Mouse (Mus musculus): ENCODE data around the gene Bmpr1a. TPM values are rescaled to one million over a fixed set of nuclear protein-coding genes. Genes with fewer than 3 reads are reported as not detected.
"Not testable (repeated sequence)": the region's sequence is repeated elsewhere in the genome, so short reads cannot be mapped to it uniquely, and the experiment has no call there.

Bmpr1a gene
- polyA plus RNA-seq, 1 experiment from 2014 or later: 21.4 TPM

DNA sequence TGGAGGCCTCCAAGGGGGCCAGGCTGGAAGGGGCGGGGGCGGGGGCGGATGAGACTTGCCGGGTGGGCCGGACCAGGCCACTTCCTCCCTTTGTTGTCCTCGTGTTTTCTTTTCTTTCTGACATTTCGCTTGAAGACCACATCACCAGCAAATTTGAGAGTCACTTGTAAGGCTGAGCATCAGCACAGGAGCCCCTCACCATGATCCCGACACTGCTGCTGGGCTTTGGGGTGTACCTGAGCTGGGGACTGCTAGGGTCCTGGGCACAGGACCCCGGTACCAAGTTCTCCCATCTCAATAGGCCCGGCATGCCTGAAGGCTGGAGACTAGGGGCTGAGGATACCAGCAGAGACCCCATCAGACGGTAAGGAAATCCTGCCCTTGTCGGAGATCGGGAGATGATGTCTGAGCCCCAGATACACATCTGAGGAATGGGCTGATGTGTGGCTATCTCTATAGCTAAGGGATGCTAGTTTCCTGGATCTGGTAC, 127.7 kb downstream of the Bmpr1a start, which contains the start of gene Mmrn2:
TSS of gene Mmrn2 (plus strand) at position 51 of the 490 bp plus-strand sequence.
- peak within 1 kb of the TSS; percentile 33 for H3K4me2 ChIP-seq
- no peak within 1 kb of the TSS for H3K9ac ChIP-seq
- 76% methylated on average over 13 of the region's 13 CpGs for WGBS
- H3K27ac ChIP-seq (replicated peaks): no peak within 1 kb of the TSS; the same call in 1 of the 2 replicates
- H3K27me3 ChIP-seq: no peaks in the 10 kb centered on the region
- H3K36me3 ChIP-seq: no peaks in the 10 kb centered on the region
- H3K4me3 ChIP-seq: 0 out of 2 replicates have a peak within 1 kb of the TSS, but pooled peaks have one; percentile 1
- no peak for ATAC-seq (ENCODE audit: low FRiP score, low read depth)
- H3K9me3 ChIP-seq: no peaks in the 10 kb centered on the region
- peaks cover 17% of the 10 kb centered on the region for H3K4me1 ChIP-seq (replicated peaks)

DNA sequence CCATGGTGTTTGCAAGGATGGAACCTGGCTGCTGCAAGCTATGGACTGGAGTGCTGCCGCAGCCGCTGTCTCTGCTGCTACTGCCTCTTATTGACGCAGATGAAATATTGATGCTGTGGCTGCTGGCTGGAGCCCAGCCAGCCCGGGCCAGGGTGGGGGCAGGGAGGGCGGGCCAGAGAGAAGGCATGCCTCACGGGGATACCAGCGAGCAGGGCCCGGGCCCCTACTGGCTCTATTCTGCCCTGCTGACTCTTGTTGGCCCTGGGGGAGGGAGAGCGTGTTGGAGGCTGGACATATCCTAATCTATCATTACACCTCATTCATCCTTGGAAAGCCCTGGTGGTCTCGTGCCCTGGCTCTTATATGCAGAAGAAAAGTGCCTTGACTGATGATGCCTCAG, 128.6 kb downstream of the Bmpr1a start, which contains the start of gene Sncg:
TSS of gene Sncg (minus strand) at position 213 of the 400 bp plus-strand sequence.
- no peak within 1 kb of the TSS; the same call in 1 of the 2 replicates for H3K27ac ChIP-seq (replicated peaks)

DNA sequence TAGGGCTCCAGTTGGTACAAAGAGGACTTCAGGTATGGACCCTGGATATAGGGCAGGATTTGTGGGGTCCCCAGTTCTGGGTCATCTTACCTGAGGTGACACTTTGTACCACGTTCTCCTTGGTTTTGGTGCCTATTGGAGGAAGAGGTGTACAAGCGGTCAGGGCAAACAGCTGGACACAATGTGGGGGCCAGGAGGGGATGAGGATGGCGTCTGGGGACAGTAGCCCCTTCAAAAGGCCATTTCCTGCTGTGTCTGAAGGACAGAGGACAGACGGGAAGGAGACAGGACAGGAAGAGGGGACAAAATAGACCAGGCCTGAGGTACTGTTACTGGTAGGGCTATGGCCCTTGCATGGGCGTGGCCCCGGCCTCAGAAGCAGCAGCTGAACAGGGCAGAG, 129.6 kb downstream of the Bmpr1a start:
- 86% methylated on average over 6 of the region's 6 CpGs for WGBS
- Histone ChIP-seq H3K36me3 (no peaks in the 10 kb centered on the region), H3K4me1 (replicated peaks) (peaks cover 15% of the 10 kb centered on the region), H3K4me3 (peak overlapping the region; percentile 1; the same call in 1 of the 2 replicates), H3K27me3 (no peaks in the 10 kb centered on the region), H3K4me2 (peak overlapping the region; percentile 33), H3K9ac (no peak overlapping the region), H3K27ac (replicated peaks) (no peak overlapping the region), H3K9me3 (no peaks in the 10 kb centered on the region)
- ATAC-seq (ENCODE audit: low FRiP score, low read depth): no peak

More for the DNA sequence above, 128.6 kb downstream of the Bmpr1a start, which contains the start of gene Sncg:
- ATAC-seq (ENCODE audit: low FRiP score, low read depth): no peak
- peaks cover 17% of the 10 kb centered on the region for H3K4me1 ChIP-seq (replicated peaks)
- no peaks in the 10 kb centered on the region for H3K27me3 ChIP-seq
- peak within 1 kb of the TSS; percentile 33 for H3K4me2 ChIP-seq
- WGBS: 29% methylated on average over 10 of the region's 10 CpGs
- H3K36me3 ChIP-seq: no peaks in the 10 kb centered on the region
- no peak within 1 kb of the TSS for H3K9ac ChIP-seq
- H3K9me3 ChIP-seq: no peaks in the 10 kb centered on the region
- peak within 1 kb of the TSS; percentile 1; the same call in 1 of the 2 replicates for H3K4me3 ChIP-seq

DNA sequence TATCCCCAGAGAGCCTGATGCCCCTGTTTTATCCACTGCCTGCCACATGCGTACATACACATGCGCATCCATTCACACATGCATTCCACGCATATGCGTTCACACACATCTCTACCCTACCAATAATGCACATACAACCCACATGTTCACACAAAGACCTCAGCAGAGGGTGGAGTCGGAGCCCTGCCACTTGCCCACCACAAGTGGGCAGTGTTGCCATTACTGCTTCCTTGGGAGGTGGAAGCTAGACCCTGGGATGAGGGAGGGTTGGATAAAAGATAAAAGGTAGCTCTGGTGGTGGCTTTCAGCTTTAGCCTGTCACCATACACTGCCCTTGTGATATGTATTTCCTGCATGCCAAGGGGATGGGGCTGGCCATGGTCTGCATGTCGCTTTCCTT, 130.5 kb downstream of the Bmpr1a start:
- H3K4me3 ChIP-seq: no peak overlapping the region
- H3K9me3 ChIP-seq: no peaks in the 10 kb centered on the region
- no peak for ATAC-seq (ENCODE audit: low FRiP score, low read depth)
- no peak overlapping the region for H3K4me2 ChIP-seq
- no peaks in the 10 kb centered on the region for H3K27me3 ChIP-seq
- H3K27ac ChIP-seq (replicated peaks): no peak overlapping the region
- 93% methylated on average over 6 of the region's 6 CpGs for WGBS
- H3K9ac ChIP-seq: no peak overlapping the region
- peaks cover 9% of the 10 kb centered on the region for H3K4me1 ChIP-seq (replicated peaks)
- no peaks in the 10 kb centered on the region for H3K36me3 ChIP-seq

DNA sequence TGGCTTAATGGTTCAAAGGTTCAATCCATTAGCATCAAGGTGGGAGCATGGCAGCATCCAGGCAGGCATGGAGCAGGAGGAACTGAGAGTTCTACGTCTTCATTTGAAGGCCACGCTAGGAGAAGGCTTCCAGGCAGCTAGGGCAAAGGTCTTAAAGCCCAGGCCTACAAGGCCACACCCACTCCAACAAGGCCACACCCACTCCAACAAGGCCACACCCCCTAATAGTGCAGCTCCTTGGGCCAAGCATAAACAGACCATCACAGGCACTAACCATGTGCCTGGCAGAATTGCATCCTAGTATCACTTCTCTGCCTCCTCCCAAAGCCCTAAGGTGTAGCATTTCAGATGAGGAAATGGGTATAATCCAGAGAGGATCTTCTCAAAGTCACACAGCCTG, 131.4 kb downstream of the Bmpr1a start:
- no peaks in the 10 kb centered on the region for H3K36me3 ChIP-seq
- H3K9me3 ChIP-seq: no peaks in the 10 kb centered on the region
- H3K9ac ChIP-seq: no peak overlapping the region
- H3K27me3 ChIP-seq: no peaks in the 10 kb centered on the region
- H3K27ac ChIP-seq (replicated peaks): no peak overlapping the region
- H3K4me3 ChIP-seq: no peak overlapping the region
- 83% methylated on average over 2 of the region's 2 CpGs for whole genome bisulfite sequencing
- H3K4me1 ChIP-seq (replicated peaks): peaks cover 9% of the 10 kb centered on the region
- ATAC-seq (ENCODE audit: low FRiP score, low read depth): no peak
- no peak overlapping the region for H3K4me2 ChIP-seq

DNA sequence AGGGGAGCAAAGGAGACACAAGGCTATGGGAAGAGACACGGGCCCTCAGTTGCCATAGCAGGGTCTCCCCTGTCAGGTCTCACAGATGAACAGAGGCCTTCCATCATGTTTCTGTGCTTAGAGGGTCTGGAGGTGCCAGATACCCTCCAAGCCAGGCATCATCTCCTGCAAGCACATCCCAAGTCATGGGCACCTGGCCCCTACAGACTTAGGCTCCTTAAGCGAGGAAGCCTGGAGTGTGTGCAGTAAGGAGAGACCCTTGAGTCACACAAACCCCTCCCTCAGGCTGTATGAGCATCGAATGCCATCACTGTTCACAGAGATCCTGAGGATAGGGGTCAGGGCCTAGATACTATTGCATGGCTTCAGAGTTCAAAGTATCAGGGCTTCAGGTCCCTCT, 132.2 kb downstream of the Bmpr1a start:
- H3K9me3 ChIP-seq: no peaks in the 10 kb centered on the region
- 93% methylated on average over 3 of the region's 3 CpGs for WGBS
- no peak overlapping the region for H3K4me3 ChIP-seq
- H3K4me2 ChIP-seq: no peak overlapping the region
- H3K27ac ChIP-seq (replicated peaks): no peak overlapping the region
- H3K9ac ChIP-seq: no peak overlapping the region
- peaks cover 9% of the 10 kb centered on the region for H3K4me1 ChIP-seq (replicated peaks)
- ATAC-seq (ENCODE audit: low FRiP score, low read depth): no peak
- H3K27me3 ChIP-seq: no peaks in the 10 kb centered on the region
- H3K36me3 ChIP-seq: no peaks in the 10 kb centered on the region

DNA sequence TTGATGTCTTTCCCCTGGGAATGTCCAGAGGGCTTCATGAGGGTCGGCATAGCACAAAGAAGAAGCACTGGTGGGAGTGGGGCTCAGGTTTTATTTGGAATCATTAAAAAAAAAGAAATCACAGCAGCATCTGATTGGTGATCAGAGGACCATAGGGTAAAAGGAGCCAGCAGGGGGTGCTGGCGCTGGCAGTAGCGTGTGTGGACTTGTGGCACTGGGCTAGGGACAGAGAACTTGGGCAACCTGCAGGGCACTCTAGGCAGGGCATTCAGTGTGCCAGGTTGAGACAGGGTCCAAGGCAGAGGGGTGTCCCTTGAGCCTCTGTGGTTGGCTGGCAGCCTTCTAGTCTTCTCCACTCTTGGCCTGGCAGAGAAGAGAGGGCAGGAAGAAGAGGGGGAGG, 132.9 kb downstream of the Bmpr1a start:
- Histone ChIP-seq H3K9me3 (no peaks in the 10 kb centered on the region), H3K4me2 (no peak overlapping the region), H3K4me1 (replicated peaks) (peaks cover 9% of the 10 kb centered on the region), H3K4me3 (no peak overlapping the region), H3K27ac (replicated peaks) (no peak overlapping the region), H3K36me3 (no peaks in the 10 kb centered on the region), H3K27me3 (no peaks in the 10 kb centered on the region), H3K9ac (no peak overlapping the region)
- 63% methylated on average over 3 of the region's 3 CpGs for WGBS
- ATAC-seq (ENCODE audit: low FRiP score, low read depth): no peak

DNA sequence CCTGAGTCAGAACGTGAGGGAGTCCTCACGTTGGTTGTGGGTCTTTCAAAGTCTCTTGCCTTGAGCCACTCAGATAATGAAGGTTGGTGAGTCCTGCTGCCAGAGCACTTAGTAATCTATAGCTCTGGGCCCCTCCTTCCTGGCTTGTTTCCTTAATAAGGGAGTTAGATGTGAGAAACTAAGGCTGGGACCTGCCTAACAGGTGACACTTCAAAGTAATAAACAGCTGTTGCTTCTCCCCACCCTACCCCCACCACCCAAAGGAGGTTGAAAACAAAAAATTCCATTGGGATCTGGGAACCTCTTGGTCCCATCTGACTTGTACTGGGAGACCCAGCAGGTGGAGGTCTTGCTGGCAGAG, 138.0 kb downstream of the Bmpr1a start:
- H3K27ac ChIP-seq (replicated peaks): no peak overlapping the region
- H3K4me2 ChIP-seq: no peak overlapping the region
- H3K27me3 ChIP-seq: no peaks in the 10 kb centered on the region
- no peak overlapping the region for H3K9ac ChIP-seq
- H3K36me3 ChIP-seq: no peaks in the 10 kb centered on the region
- H3K4me1 ChIP-seq (replicated peaks): peaks cover 9% of the 10 kb centered on the region
- WGBS: 84% methylated on average over 2 of the region's 2 CpGs
- no peaks in the 10 kb centered on the region for H3K9me3 ChIP-seq
- ATAC-seq (ENCODE audit: low FRiP score, low read depth): no peak
- no peak overlapping the region for H3K4me3 ChIP-seq

DNA sequence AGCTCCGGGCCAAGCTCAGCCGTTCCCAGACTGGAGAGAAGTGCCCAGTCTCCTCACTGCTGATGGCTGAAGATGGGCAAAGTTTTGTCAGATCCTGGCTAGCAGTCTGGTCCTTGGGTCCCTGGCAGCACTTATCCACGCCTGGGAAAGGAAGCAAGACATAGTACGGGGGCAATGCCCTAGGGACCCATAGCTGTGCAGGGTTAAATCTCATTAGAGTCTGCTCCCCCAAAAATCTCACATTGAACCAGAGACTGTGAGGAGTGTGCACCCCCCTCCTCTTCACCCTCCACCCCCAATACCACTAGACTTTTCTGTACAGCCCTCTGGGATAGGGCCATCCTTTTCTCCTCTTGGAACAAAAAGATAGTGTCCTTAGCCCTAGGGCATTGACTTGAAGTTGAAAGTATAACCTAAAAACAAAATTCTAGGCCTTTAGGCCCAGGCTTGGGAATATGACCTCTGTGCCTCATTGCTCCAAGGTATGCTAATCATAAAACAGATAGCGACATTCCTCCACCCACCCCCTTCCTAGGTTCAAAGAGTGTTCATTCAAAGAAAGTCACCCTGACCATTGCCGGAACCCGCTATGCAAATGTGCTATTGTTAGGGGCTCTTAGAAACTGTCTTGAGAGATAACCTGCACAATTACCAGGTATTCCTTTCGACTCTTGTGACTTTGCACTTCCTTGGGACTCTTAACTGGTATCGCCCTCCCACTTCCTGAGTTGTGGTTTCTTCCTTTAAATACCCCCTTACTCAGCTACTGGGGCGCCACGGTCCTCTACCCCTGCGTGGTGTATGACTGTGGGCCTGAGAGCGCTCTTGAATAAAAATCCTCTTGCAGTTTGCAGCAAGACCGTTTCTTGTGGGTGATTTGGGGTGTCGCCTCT, 138.6 kb downstream of the Bmpr1a start:
- Histone ChIP-seq H3K9ac (peak overlapping the region; percentile 61), H3K27ac (replicated peaks) (peak overlapping the region; percentile 66), H3K4me2 (peak overlapping the region; percentile 93), H3K4me3 (peak overlapping the region; percentile 43)
- H3K27me3 ChIP-seq; H3K9me3 ChIP-seq; ATAC-seq (ENCODE audit: low FRiP score, low read depth); H3K36me3 ChIP-seq; H3K4me1 ChIP-seq (replicated peaks): not testable (repeated sequence)
- WGBS: 74% methylated on average over 15 of the region's 15 CpGs

DNA sequence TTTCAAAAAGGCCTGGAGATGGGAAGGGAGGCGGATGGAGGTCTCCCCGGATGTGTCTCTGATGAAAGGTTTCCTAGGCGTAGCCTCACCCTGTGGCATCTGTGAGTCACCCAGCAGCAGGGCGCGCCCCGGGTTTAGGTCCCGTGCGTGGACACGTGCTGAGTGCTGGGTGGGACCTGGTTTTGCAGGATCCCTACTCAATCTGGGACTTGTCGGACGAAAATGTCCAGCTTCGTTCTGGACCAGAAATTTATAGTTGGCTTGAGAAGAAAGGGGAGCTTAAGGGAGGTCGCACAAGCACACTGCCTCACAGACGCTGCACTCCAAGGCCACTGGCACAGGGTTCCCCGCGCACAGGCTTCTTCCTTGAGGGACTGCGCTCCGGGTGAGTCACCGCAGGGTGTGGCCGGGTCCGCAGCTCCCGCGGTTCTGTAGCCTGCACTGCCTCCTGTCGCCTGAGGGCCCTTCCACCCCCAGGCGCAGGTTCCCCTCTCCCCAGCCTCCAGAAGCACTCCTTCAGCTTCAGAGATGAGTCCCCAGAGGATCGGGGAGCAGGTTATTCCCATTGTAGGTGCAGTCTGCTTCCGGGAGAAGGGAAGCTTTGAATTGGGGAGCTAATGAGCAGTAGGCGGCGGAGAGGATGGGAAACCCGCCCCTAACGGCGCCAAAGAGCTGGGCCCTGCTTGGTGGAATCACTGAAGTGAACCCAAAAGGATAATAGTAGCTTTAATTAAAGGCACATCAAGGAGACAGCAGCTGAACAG, 139.5 kb downstream of the Bmpr1a start:
- Histone ChIP-seq H3K9ac (peak overlapping the region; percentile 61), H3K27ac (replicated peaks) (peak overlapping the region; percentile 66), H3K27me3 (no peaks in the 10 kb centered on the region), H3K4me1 (replicated peaks) (peaks cover 9% of the 10 kb centered on the region), H3K4me3 (peak overlapping the region; percentile 43), H3K9me3 (no peaks in the 10 kb centered on the region), H3K4me2 (peak overlapping the region; percentile 93), H3K36me3 (no peaks in the 10 kb centered on the region)
- ATAC-seq (ENCODE audit: low FRiP score, low read depth): peak; percentile 84
- 1% methylated on average over 32 of the region's 32 CpGs for WGBS

DNA sequence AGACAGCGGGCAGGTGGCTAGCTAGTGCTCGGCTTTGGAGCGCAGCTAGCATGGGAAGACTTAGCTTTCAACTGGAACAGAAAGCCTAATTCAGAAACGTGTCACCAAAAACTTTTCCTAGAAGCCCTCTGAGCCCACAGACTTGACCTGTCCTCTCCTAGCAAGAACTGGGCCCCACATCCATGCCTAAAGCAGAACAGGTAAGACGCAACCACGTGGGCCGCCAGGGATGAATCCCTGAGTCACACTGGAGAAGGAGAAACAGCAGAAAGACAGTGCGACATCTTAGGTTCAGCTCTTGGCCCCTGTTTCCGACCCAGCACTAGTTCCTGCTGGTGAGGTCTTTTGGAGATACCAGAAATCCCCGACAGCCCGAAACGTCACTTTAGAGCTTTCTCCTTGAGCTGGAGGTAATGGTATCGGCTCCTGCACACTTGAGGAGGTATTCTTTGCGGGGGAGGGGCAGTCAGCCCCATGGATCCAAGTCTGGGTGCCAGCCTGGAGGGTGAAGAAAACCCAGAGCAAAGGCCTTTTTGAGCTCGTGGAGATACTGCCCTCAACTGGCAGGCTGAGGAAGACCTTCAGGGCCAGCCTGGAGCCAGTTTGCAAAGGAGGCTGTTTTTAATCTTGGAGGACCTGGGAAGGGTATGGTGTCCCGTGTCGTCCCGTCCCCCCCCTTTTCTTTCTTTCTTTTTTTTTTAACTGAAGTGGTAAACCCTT, 140.3 kb downstream of the Bmpr1a start:
- Histone ChIP-seq H3K4me2 (peak overlapping the region; percentile 93), H3K36me3 (no peaks in the 10 kb centered on the region), H3K27me3 (no peaks in the 10 kb centered on the region), H3K4me3 (peak overlapping the region; percentile 43), H3K9ac (peak overlapping the region; percentile 61; the same call in 1 of the 2 replicates), H3K4me1 (replicated peaks) (peaks cover 9% of the 10 kb centered on the region), H3K9me3 (no peaks in the 10 kb centered on the region), H3K27ac (replicated peaks) (peak overlapping the region; percentile 66; the same call in 1 of the 2 replicates)
- ATAC-seq (ENCODE audit: low FRiP score, low read depth): peak; percentile 68
- 37% methylated on average over 18 of the region's 18 CpGs for WGBS
